Mouse (Mus musculus) MEL (cell line): ENCODE measurements at regions not wholly inside any gene's neighbourhood (a gene's known extent, or its start where the extent isn't known, plus 50 kb on each side); places are given as distances from the start of the nearest gene placed in this dataset.

Experiments
- DNase-seq: peaks from one replicate; pipeline ENCODE4 v3.0.0; 2011; ENCODE audit warnings: low read depth, low spot score
- H3K27ac ChIP-seq: 2 replicates; pipeline ENCODE4 v1.5.1; 2012; ENCODE audit warnings: low read depth, mild to moderate bottlenecking, control low read depth, low read length, moderate library complexity; ENCODE audit not compliant: control insufficient read depth
- H3K27me3 ChIP-seq, 2 experiments: fragments of 150-350 bp in 1 of 2; sonication (generic) in 1 of 2; 2 replicates each; pipeline ENCODE4 v1.6.1; 2012; ENCODE audit warnings: low read length in 2 of 2, mild to moderate bottlenecking in 2 of 2, improper control_type of control experiment in 1 of 2, moderate library complexity in 1 of 2; ENCODE audit not compliant: insufficient read depth in 2 of 2, control insufficient read depth in 1 of 2
- H3K36me3 ChIP-seq, 2 experiments: 2 replicates each; pipeline ENCODE4 v1.6.1; 2012 to 2014; ENCODE audit warnings: low read length in 2 of 2, improper control_type of control experiment in 1 of 2, inconsistent platforms in 1 of 2, mild to moderate bottlenecking in 1 of 2; ENCODE audit not compliant: insufficient read depth in 2 of 2, control insufficient read depth in 1 of 2
- H3K4me1 ChIP-seq, 2 experiments: fragments of 150-350 bp in 1 of 2; sonication (generic) in 1 of 2; 2 replicates each; pipeline ENCODE4 v1.6.1; 2012; ENCODE audit warnings: low read length in 2 of 2, improper control_type of control experiment in 1 of 2, mild to moderate bottlenecking in 1 of 2; ENCODE audit not compliant: insufficient read depth in 2 of 2, control insufficient read depth in 1 of 2
- H3K4me3 ChIP-seq, 2 experiments: fragments of 150-350 bp in 1 of 2; sonication (generic) in 1 of 2; 2 replicates each; pipeline ENCODE4 v1.5.1; 2012; ENCODE audit warnings: low read depth in 2 of 2, low read length in 2 of 2, mild to moderate bottlenecking in 2 of 2, moderate library complexity in 2 of 2, control low read depth in 1 of 2, improper control_type of control experiment in 1 of 2; ENCODE audit not compliant: control insufficient read depth in 1 of 2, insufficient read depth in 1 of 2
- H3K79me2 ChIP-seq: 2 replicates; pipeline ENCODE4 v1.6.1; 2012; ENCODE audit warnings: mild to moderate bottlenecking, low read length, moderate library complexity; ENCODE audit not compliant: control insufficient read depth, poor library complexity, insufficient read depth
- H3K9ac ChIP-seq: 2 replicates; pipeline ENCODE4 v1.6.1; 2012; ENCODE audit warnings: low read depth, mild to moderate bottlenecking, control low read depth, low read length, moderate library complexity; ENCODE audit not compliant: control insufficient read depth, poor library complexity, severe bottlenecking
- H3K9me3 ChIP-seq: fragments of 150-350 bp; sonication (generic); replicated peaks from 2 replicates; pipeline ENCODE4 v1.6.1; 2012; ENCODE audit warnings: mild to moderate bottlenecking, low read length, improper control_type of control experiment, moderate library complexity; ENCODE audit not compliant: insufficient read depth
- BHLHE40 ChIP-seq: IDR thresholded peaks from 2 replicates; pipeline ENCODE4 v1.6.1; 2012; ENCODE audit warnings: low read depth, mild to moderate bottlenecking, inconsistent platforms, low read length, improper control_type of control experiment, borderline replicate concordance
- CHD1 ChIP-seq: IDR thresholded peaks from 2 replicates; pipeline ENCODE4 v1.6.1; 2012; ENCODE audit warnings: low read depth, mild to moderate bottlenecking, inconsistent platforms, low read length, improper control_type of control experiment
- CHD2 ChIP-seq: IDR thresholded peaks from 2 replicates; pipeline ENCODE4 v1.6.1; 2011; ENCODE audit warnings: low read length, improper control_type of control experiment
- CTCF ChIP-seq, 3 experiments: IDR thresholded peaks in 2 of 3; conservative IDR thresholded peaks in 1 of 3; 2 replicates each; pipeline ENCODE4 v1.5.1; 2011 to 2012; ENCODE audit warnings: low read length in 3 of 3, low read depth in 2 of 3, mild to moderate bottlenecking in 2 of 3, improper control_type of control experiment in 1 of 3, inconsistent platforms in 1 of 3, mixed read lengths in 1 of 3, moderate library complexity in 1 of 3; ENCODE audit not compliant: control insufficient read depth in 1 of 3, insufficient read depth in 1 of 3, poor library complexity in 1 of 3, severe bottlenecking in 1 of 3
- E2F4 ChIP-seq: IDR thresholded peaks from 2 replicates; pipeline ENCODE4 v1.6.1; 2011; ENCODE audit warnings: low read depth, low read length, improper control_type of control experiment, borderline replicate concordance
- ELF1 ChIP-seq: IDR thresholded peaks from 2 replicates; pipeline ENCODE4 v1.6.1; 2014; ENCODE audit warnings: low read depth, mild to moderate bottlenecking, inconsistent platforms, low read length, improper control_type of control experiment, moderate library complexity
- EP300 ChIP-seq, 2 experiments: IDR thresholded peaks; 2 replicates each; pipeline ENCODE4 v1.6.1; 2011; ENCODE audit warnings: improper control_type of control experiment in 2 of 2, low read length in 2 of 2, low read depth in 1 of 2, mild to moderate bottlenecking in 1 of 2
- ETS1 ChIP-seq: IDR thresholded peaks from 2 replicates; pipeline ENCODE4 v1.6.1; 2012; ENCODE audit warnings: low read depth, mild to moderate bottlenecking, inconsistent platforms, low read length, improper control_type of control experiment, moderate library complexity
- GABPA ChIP-seq: IDR thresholded peaks from 2 replicates; pipeline ENCODE4 v1.6.1; 2012; ENCODE audit warnings: low read depth, mild to moderate bottlenecking, inconsistent platforms, low read length, improper control_type of control experiment, moderate library complexity
- GATA1 ChIP-seq: IDR thresholded peaks from 2 replicates; pipeline ENCODE4 v1.6.1; 2011; ENCODE audit warnings: low read depth, low read length, improper control_type of control experiment
- HCFC1 ChIP-seq: IDR thresholded peaks from 2 replicates; pipeline ENCODE4 v1.6.1; 2012; ENCODE audit warnings: low read depth, mild to moderate bottlenecking, inconsistent platforms, low read length, improper control_type of control experiment, moderate library complexity
- JUND ChIP-seq: IDR thresholded peaks from 2 replicates; pipeline ENCODE4 v1.6.1; 2011; ENCODE audit warnings: low read depth, mild to moderate bottlenecking, improper control_type of control experiment, low read length
- KAT2A ChIP-seq: conservative IDR thresholded peaks from 2 replicates; pipeline ENCODE4 v1.6.1; 2012; ENCODE audit warnings: low read depth, low read length, improper control_type of control experiment, inconsistent platforms
- MAFK ChIP-seq: IDR thresholded peaks from 2 replicates; pipeline ENCODE4 v1.6.1; 2011; ENCODE audit warnings: low read depth, mild to moderate bottlenecking, low read length, improper control_type of control experiment, borderline replicate concordance
- MAX ChIP-seq: IDR thresholded peaks from 2 replicates; pipeline ENCODE4 v1.6.1; 2011; ENCODE audit warnings: low read length, improper control_type of control experiment
- MAZ ChIP-seq: IDR thresholded peaks from 2 replicates; pipeline ENCODE4 v1.6.1; 2012; ENCODE audit warnings: low read depth, mild to moderate bottlenecking, inconsistent platforms, low read length, improper control_type of control experiment
- MEF2A ChIP-seq: IDR thresholded peaks from 2 replicates; pipeline ENCODE4 v1.6.1; 2014; ENCODE audit warnings: low read depth, mild to moderate bottlenecking, inconsistent platforms, low read length, improper control_type of control experiment; ENCODE audit not compliant: poor library complexity, insufficient replicate concordance, severe bottlenecking; ENCODE audit errors: extremely low read depth
- MYB ChIP-seq: IDR thresholded peaks from 2 replicates; pipeline ENCODE4 v1.6.1; 2011; ENCODE audit warnings: mild to moderate bottlenecking, low read depth, low read length, improper control_type of control experiment
- MYC ChIP-seq: IDR thresholded peaks from 2 replicates; pipeline ENCODE4 v1.6.1; 2011; ENCODE audit warnings: low read depth, mild to moderate bottlenecking, low read length, improper control_type of control experiment, moderate library complexity
- NELFE ChIP-seq: IDR thresholded peaks from 2 replicates; pipeline ENCODE4 v1.6.1; 2011; ENCODE audit warnings: low read depth, low read length, improper control_type of control experiment
- NRF1 ChIP-seq: IDR thresholded peaks from 2 replicates; pipeline ENCODE4 v1.6.1; 2014; ENCODE audit warnings: low read depth, mild to moderate bottlenecking, inconsistent platforms, low read length, improper control_type of control experiment, moderate library complexity; ENCODE audit not compliant: poor library complexity, insufficient read depth, severe bottlenecking
- RCOR1 ChIP-seq: IDR thresholded peaks from 2 replicates; pipeline ENCODE4 v1.6.1; 2012; ENCODE audit warnings: low read depth, mild to moderate bottlenecking, inconsistent platforms, low read length, improper control_type of control experiment
- SIN3A ChIP-seq: IDR thresholded peaks from 2 replicates; pipeline ENCODE4 v1.6.1; 2012; ENCODE audit warnings: low read length, improper control_type of control experiment, inconsistent platforms
- SMC3 ChIP-seq: IDR thresholded peaks from 2 replicates; pipeline ENCODE4 v1.6.1; 2011; ENCODE audit warnings: low read depth, low read length, improper control_type of control experiment
- TAL1 ChIP-seq: IDR thresholded peaks from 2 replicates; pipeline ENCODE4 v1.6.1; 2012; ENCODE audit warnings: mild to moderate bottlenecking, inconsistent platforms, low read length, moderate library complexity, mixed read lengths
- TBP ChIP-seq: IDR thresholded peaks from 2 replicates; pipeline ENCODE4 v1.8.0; 2011; ENCODE audit warnings: low read depth, low read length, improper control_type of control experiment
- TCF12 ChIP-seq: IDR thresholded peaks from 2 replicates; pipeline ENCODE4 v1.6.1; 2014; ENCODE audit warnings: low read depth, mild to moderate bottlenecking, inconsistent platforms, low read length, improper control_type of control experiment, moderate library complexity
- USF1 ChIP-seq: IDR thresholded peaks from 2 replicates; pipeline ENCODE4 v1.6.1; 2014; ENCODE audit warnings: low read depth, mild to moderate bottlenecking, inconsistent platforms, low read length, improper control_type of control experiment, moderate library complexity
- USF2 ChIP-seq, 2 experiments: IDR thresholded peaks; 2 replicates each; pipeline ENCODE4 v1.6.1; 2011 to 2012; ENCODE audit warnings: improper control_type of control experiment in 2 of 2, low read length in 2 of 2, borderline replicate concordance in 1 of 2, inconsistent platforms in 1 of 2, low read depth in 1 of 2, mild to moderate bottlenecking in 1 of 2; ENCODE audit not compliant: insufficient read depth in 1 of 2
- ZC3H11A ChIP-seq: IDR thresholded peaks from 2 replicates; pipeline ENCODE4 v1.6.1; 2012; ENCODE audit warnings: low read depth, mild to moderate bottlenecking, inconsistent platforms, low read length, improper control_type of control experiment
- ZMIZ1 ChIP-seq: IDR thresholded peaks from 2 replicates; pipeline ENCODE4 v1.6.1; 2012; ENCODE audit warnings: low read depth, mild to moderate bottlenecking, inconsistent platforms, low read length, improper control_type of control experiment, moderate library complexity
- ZNF384 ChIP-seq: IDR thresholded peaks from 2 replicates; pipeline ENCODE4 v1.6.1; 2012; ENCODE audit warnings: low read depth, mild to moderate bottlenecking, inconsistent platforms, low read length, improper control_type of control experiment

DNA sequence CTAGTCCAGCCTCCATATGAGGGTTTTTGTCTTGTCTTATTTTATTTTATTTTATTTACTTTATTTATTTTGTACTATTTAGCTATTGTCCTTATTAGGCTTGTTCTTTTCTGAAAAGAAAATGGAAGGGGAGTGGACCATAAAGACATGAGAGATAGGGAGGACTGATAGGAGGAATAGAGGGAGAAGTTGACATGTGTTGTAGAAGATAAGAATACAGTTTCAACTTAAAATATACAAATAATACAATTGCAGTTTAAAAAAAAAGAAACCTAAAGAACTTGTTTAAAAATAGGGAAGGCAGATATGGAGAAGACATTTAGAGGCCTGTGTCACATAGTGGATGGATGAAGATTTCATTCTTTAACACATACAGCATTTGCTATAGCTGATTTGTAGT lies 497.8 kb downstream of the Pom121l12 start:
- Histone ChIP-seq H3K9ac (no peak overlapping the region), H3K79me2 (no peaks in the 10 kb centered on the region), H3K27ac (peak overlapping the region; percentile 71), H3K4me3 (no peak overlapping the region), H3K4me1 (peaks cover 6 to 20% of the 10 kb centered on the region in 2 experiments), H3K27me3 (no peaks in the 10 kb centered on the region), H3K36me3 (peaks cover 0 to 16% of the 10 kb centered on the region in 2 experiments; a peak in 2 of 4 replicates), H3K9me3 (no peaks in the 10 kb centered on the region)
- DNase-seq: peak; percentile 77
- TF ChIP-seq GATA1 (peak; percentile 98), HCFC1 (peak; percentile 47; the same call in 1 of the 2 replicates), ETS1 (peak; percentile 89), MAFK (peak; percentile 27; the same call in 1 of the 2 replicates), ZNF384 (peak; percentile 96), TBP (no peak), CHD2 (peak; percentile 39; the same call in 1 of the 2 replicates), USF2 (IDR thresholded peaks at IDR 0.05; ENCODE audit: borderline replicate concordance in 1 of 2, insufficient read depth in 1 of 2, low read depth in 1 of 2, low read length in 2 of 2) (no peak), TAL1 (peak; percentile 53), SIN3A (peak; percentile 83), MEF2A (peak; percentile 77; the same call in 1 of the 2 replicates), CTCF (IDR thresholded peaks at IDR 0.05 in 2 of 3, conservative IDR thresholded peaks at IDR 0.05 in 1 of 3; ENCODE audit: control insufficient read depth in 1 of 3, insufficient read depth in 1 of 3, low read depth in 2 of 3, low read length in 3 of 3, poor library complexity in 1 of 3, severe bottlenecking in 1 of 3) (no peak), CHD1 (no peak), MYC (peak; percentile 45; the same call in 1 of the 2 replicates), E2F4 (no peak), MAX (no peak), JUND (no peak), ELF1 (no peak), RCOR1 (peak; percentile 79), BHLHE40 (peak; percentile 29; the same call in 1 of the 2 replicates), MYB (peak; percentile 91), SMC3 (no peak), KAT2A (no peak), EP300 (IDR thresholded peaks at IDR 0.05; ENCODE audit: low read depth in 1 of 2, low read length in 2 of 2) (peak; percentile 98 to 99), NELFE (no peak), USF1 (peak; percentile 35; the same call in 1 of the 2 replicates), ZMIZ1 (no peak), GABPA (no peak), MAZ (no peak), ZC3H11A (0 out of 2 replicates have a peak, but pooled peaks have one; percentile 23), TCF12 (peak; percentile 96), NRF1 (no peak)
